Mouse (Mus musculus) gastrocnemius, postnatal 25 days (tissue): ENCODE measurements around the gene Upk3bl. TPM values are rescaled to one million over a fixed set of nuclear protein-coding genes. Genes with fewer than 3 reads are reported as not detected.
"Not testable (repeated sequence)": the region's sequence is repeated elsewhere in the genome, so short reads cannot be mapped to it uniquely, and the experiment has no call there.

Experiments
- DNase-seq: peaks from one replicate; pipeline ENCODE4 v3.0.0; 2022
- total RNA-seq, 2 experiments: library from RNA; stranded (reverse); gene quantifications; 1 replicate in 1 of 2; 2 replicates in 1 of 2; pipeline ENCODE4 v1.2.3; 2021

The Upk3bl gene
- total RNA-seq, 2 experiments from 2014 or later = not detected

GRCm38 (mm10) chr5:136045987-136046386, 8.3 kb upstream of the Upk3bl start:
- peak; percentile 55 for DNase-seq

- not testable (repeated sequence) for DNase-seq
Measured at GRCm38 (mm10) chr5:136048541-136048940, 5.8 kb upstream of the Upk3bl start.

GRCm38 (mm10) chr5:136049926-136050325, 4.4 kb upstream of the Upk3bl start:
- no peak for DNase-seq

- DNase-seq = peak; percentile 58
Measured at GRCm38 (mm10) chr5:136051231-136052085, 2.8 kb upstream of the Upk3bl start.

- no peak for DNase-seq
Measured at GRCm38 (mm10) chr5:136052861-136053655, 1.2 kb upstream of the Upk3bl start.

GRCm38 (mm10) chr5:136056062-136056461, 1.8 kb downstream of the Upk3bl start:
- no peak for DNase-seq

GRCm38 (mm10) chr5:136057085-136057484, 2.8 kb downstream of the Upk3bl start:
- no peak for DNase-seq

- peak; percentile 66 for DNase-seq
Measured at GRCm38 (mm10) chr5:136061567-136061966, 7.3 kb downstream of the Upk3bl start.

GRCm38 (mm10) chr5:136063920-136064319, 9.6 kb downstream of the Upk3bl start:
- no peak for DNase-seq

GRCm38 (mm10) chr5:136066404-136067148, 12.3 kb downstream of the Upk3bl start:
- not testable (repeated sequence) for DNase-seq

- no peak for DNase-seq
Measured at GRCm38 (mm10) chr5:136069411-136069810, 15.1 kb downstream of the Upk3bl start.

GRCm38 (mm10) chr5:136073051-136073450, 18.8 kb downstream of the Upk3bl start:
- DNase-seq = no peak

GRCm38 (mm10) chr5:136073526-136073925, 19.2 kb downstream of the Upk3bl start:
- DNase-seq = no peak

GRCm38 (mm10) chr5:136075076-136075475, 20.8 kb downstream of the Upk3bl start:
- no peak for DNase-seq

- DNase-seq = no peak
Measured at GRCm38 (mm10) chr5:136076284-136076683, 22.0 kb downstream of the Upk3bl start.

GRCm38 (mm10) chr5:136077001-136077550, 22.8 kb downstream of the Upk3bl start:
- no peak for DNase-seq

- no peak for DNase-seq
Measured at GRCm38 (mm10) chr5:136078136-136078535, 23.8 kb downstream of the Upk3bl start.

- DNase-seq = no peak
Measured at GRCm38 (mm10) chr5:136082345-136082744, 28.1 kb downstream of the Upk3bl start.

- peak; percentile 96 for DNase-seq
Measured at GRCm38 (mm10) chr5:136083669-136084107, 29.4 kb downstream of the Upk3bl start, which contains the start of gene Rasa4. Gene Rasa4 (plus strand): TSS chr5:136083916.

- DNase-seq = no peak
Measured at GRCm38 (mm10) chr5:136084144-136084881, 30.0 kb downstream of the Upk3bl start.
